Mouse (Mus musculus): Measurements from ENCODE around the gene Foxm1.

Foxm1 gene

GRCm38 (mm10) chr6:128362381-128363006 is at the start of gene Foxm1, which contains the start of gene Rhno1:
Gene Foxm1 (plus strand): TSS chr6:128362967.
Gene Rhno1 (minus strand): TSS chr6:128362911.
- DNase-seq (ENCODE audit: extremely low spot score), result peak; percentile 89

- no peak for DNase-seq (ENCODE audit: extremely low spot score)
Measured at GRCm38 (mm10) chr6:128314796-128315195, 48.0 kb upstream of the Foxm1 start.

DNA sequence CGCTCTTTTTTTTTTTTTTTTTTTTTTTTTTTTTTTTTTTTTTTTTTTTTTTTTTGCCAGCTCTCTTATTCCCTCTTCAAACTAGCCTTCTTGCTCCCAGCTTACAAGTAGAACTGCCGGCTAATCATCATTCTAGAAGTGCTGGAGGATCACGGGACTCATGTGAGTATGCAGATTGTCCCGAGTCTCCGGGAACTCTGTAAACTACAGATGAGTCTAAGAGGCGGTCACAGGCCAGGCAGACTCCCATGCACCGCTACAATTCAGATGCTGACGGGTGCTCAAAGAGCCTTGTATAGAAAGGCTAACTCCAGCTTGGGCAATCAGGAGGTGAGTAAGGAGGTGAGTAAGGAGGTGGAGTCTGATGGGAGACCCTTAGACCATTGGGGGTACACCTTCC is 47.2 kb upstream of the Foxm1 start:
- DNase-seq (ENCODE audit: extremely low spot score), result no peak

- DNase-seq (ENCODE audit: extremely low spot score), result peak; percentile 47
Measured at GRCm38 (mm10) chr6:128318317-128318716, 44.5 kb upstream of the Foxm1 start.

DNA sequence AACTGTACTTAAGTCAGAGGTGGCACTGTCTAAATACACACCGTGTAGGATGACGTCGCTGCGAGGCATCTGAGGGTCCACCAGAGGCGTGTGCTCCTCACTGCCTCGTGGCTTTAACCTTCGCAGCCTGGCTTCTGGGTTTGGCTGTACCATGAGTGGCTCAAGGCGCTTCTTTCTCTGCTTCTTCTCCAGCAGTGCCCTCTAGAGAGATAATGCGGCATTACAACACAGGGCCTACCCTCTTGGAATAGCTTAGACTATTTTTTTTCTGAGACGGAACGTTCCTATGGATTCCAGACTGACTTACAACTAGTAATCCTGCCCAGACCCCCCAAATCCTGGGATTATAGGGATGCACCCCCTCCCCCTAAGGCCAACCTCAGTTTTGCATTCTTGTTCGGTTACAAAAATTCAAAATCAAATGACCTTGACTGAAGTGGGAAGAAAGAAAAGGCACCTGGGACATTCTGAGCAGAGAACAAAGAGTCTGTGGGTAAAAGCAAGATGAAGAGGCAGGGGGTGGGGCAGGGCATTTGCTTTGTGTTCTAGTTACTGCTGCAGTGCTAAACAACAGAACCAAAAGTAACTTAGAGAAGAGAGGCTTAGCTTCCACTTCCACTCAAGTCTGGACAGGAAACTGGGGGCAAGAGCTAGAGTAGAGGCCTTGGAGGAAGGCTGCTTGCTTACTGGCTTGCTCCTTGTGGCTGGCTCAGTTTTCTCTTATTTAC is 28.2 kb upstream of the Foxm1 start:
- DNase-seq (ENCODE audit: extremely low spot score), result peak; percentile 76

- no peak for DNase-seq (ENCODE audit: extremely low spot score)
Measured at GRCm38 (mm10) chr6:128337467-128337866, 25.3 kb upstream of the Foxm1 start.

GRCm38 (mm10) chr6:128338876-128339275 is 23.9 kb upstream of the Foxm1 start:
- DNase-seq (ENCODE audit: extremely low spot score), result no peak

DNA sequence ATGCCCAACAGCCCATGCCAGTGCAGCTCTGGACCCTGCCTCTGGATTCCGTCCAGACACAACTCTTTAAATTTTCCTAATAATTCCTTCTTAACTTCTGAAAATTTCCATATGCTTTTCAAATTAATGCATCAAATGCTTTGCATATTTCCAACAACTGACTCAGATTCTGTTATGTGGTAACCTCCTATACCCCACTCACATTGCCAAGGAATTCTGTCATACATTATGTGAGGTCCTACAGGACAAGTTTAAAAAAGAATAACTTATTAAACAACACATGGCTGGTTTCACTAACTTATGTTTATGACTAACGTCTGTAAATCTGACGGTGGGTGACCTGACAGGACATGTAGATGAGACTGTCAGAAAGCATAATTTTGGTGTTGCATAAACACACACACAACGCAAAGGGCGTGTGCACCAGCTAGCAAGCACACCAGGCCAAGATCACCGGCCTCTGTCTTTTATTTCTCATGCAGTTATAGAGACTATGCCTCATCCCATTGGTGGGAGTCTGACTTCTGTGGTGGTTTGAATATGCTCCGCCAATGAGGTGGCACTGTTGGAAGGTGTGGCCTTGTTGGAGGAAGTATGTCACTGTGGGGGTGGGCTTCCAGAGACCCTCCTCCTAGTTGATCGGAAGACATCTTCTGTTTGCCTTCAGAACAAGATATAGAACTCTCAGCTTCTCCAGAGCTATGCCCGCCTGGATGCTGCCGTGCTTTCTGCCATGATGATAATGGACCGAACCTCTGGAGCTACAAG is 20.6 kb upstream of the Foxm1 start:
- DNase-seq (ENCODE audit: extremely low spot score), result no peak

GRCm38 (mm10) chr6:128345623-128346022 is 17.1 kb upstream of the Foxm1 start:
- no peak for DNase-seq (ENCODE audit: extremely low spot score)

DNA sequence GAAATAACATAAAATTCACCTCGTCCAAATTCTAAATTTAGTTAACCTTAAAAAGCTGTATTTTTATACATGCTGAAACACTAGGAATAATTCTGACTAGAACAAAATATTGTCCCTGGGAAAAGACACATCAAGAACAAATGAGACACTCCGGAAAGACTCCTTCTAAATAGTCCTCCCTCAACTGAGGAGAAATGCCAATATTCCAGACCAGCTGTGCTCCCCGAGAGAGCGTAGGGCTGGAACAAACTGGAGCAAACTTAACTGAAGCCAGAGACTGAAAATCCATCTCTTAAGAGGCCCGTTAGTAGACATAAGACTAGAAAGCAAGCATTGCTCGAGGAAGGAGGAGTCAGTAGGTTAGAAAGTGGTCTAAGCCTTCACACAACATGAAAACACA is 16.0 kb upstream of the Foxm1 start:
- no peak for DNase-seq (ENCODE audit: extremely low spot score)

DNA sequence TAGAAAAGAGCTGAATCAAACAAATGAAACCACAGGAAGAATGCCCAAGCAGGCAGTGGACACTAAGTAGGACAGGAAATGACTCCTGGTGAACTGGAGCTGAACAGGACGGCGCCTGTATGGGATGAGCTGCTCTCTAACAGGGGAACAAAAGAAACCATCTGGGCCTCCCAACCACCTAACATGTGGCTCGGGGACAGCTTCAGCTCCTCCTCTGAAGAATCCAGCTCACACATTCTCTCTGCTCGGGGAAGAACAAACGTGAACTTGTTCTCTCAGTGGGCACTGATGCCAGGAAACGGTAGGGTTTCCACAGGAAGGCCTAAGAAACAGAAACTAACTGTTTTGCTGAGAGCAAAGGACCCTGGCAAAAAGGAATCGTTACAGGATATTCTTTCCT is 13.1 kb upstream of the Foxm1 start:
- DNase-seq (ENCODE audit: extremely low spot score), result no peak

DNA sequence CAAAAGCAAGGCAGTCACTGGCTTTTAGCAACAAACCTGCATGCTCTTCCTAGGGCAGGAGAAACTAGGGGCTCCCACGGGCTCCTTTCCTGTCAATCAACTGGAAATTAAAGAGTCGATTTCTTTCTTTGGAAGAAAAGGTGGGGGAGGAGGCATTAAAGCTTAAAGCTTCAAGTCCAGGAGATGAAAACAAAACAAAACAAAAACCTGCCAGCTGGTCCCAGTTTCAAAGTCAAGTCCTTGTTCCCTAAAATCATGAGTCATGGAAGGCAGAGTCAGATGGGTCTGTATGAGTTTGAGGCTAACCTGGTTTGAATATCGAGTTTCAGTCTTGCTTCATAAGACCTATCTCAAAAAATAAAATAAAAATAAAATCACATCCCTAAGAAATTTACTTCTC is 8.6 kb upstream of the Foxm1 start:
- DNase-seq (ENCODE audit: extremely low spot score), result no peak

DNA sequence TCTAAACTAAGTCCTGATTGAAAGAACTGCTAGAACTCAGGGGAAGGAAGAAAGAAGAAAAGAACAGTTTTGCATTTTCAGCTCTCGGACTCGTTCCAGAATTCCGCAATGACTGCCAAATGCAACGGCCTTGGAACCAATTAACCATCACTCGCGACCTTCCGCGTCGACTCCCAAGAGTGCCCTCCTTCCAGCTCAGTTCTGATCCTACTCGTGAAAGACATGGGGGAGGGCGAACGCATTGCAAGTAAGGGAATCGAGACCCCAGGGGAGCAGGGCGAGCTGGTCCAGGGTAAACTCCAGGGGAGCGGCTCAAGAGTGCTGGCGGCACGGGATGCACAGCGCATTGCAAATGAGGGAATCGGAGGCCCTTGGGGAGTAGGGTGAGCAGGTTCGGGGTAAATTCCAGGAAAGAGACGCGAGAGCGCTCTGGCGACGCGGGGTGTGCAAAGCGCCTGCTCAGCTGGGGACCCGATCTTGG is 7.5 kb upstream of the Foxm1 start:
- no peak for DNase-seq (ENCODE audit: extremely low spot score)

DNA sequence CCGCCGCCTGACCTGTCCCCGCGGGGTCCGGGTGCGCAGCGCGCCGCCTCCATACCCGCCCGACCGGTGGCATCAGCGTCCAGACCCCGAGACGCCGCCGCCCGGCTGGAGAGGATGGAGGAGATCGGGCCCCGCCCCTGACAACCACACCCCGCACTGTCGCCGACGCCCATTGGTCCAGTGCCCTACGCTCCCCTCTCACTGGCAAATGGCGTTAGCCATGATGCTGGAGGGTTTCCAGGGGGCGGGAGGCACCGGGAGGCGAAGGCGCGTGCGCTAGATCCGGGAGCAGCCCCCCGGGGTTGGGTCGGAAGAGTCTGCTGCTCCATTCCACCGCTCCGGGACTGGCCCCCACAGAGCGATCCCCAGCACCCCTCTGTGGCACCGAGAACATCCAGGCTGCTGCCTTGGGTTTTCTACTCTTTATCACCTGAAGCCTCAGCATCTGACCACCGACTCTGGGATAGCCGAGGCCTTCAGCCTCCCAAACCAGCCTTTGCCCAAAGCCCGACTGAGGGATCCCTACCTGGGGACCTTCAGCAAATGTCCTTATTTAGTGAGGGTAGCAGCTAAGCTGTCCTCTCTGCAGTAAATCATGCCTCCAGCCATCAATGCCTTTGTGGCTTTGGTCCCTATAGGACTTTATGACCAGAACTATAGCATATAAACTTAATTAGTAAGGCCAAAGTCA is 6.9 kb upstream of the Foxm1 start, which contains the start of gene Tulp3:
Gene Tulp3 (minus strand): TSS at position 126 of the 691 bp plus-strand sequence.
- peak; percentile 98 for DNase-seq (ENCODE audit: extremely low spot score)

DNA sequence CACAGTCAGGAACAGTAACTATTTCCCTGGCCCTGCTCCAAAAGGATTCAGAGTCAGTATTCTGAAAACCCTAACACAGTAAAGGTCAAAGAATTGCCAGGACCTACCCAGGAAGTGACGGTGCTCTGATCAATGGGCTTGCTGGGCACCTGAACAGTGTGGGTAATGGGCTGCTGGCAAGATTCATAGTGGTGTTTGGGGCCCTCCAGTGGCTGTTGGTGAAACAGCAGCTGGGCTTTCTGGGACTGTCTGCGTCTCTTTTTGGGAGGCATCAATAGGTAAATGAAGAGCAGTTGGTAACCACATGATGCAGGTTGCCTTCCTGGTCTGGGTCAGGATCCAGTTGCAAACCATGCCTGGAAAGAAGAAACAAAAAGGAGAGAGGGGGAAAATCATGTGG is 3.8 kb upstream of the Foxm1 start:
- peak; percentile 67 for DNase-seq (ENCODE audit: extremely low spot score)

GRCm38 (mm10) chr6:128361901-128362300 is 866 bp upstream of the Foxm1 start:
- no peak for DNase-seq (ENCODE audit: extremely low spot score)

GRCm38 (mm10) chr6:128363007-128363825 is 449 bp downstream of the Foxm1 start:
- peak; percentile 80 for DNase-seq (ENCODE audit: extremely low spot score)

- DNase-seq (ENCODE audit: extremely low spot score), result no peak
Measured at GRCm38 (mm10) chr6:128364721-128365120, 2.0 kb downstream of the Foxm1 start.

GRCm38 (mm10) chr6:128366466-128366865 is 3.7 kb downstream of the Foxm1 start:
- no peak for DNase-seq (ENCODE audit: extremely low spot score)

DNA sequence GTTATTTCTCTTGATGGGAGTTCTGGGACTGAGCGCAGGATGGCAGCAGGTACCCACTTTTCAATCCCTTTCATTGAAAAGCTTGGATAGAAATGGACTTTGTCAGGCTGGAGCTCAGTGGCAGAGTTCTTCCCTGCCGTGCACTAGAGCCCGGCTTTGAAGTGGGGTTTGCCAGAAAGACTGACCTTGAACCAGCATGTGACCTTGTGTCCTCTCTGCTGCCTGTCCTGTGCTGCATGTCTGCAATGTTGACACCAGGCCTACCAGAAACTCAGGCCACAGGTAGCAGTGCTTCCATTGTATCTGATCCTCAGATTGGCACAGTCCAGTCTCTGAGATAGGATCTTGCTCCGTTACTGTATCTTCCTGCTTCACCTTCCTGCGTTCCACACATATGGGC is 7.3 kb downstream of the Foxm1 start:
- DNase-seq (ENCODE audit: extremely low spot score), result no peak

GRCm38 (mm10) chr6:128375192-128375591 is 12.4 kb downstream of the Foxm1 start, which contains the start of the genes Tex52 and Gm44596:
Gene Tex52 (plus strand): TSS chr6:128375456.
Gene Gm44596 (plus strand): TSS chr6:128375503.
- DNase-seq (ENCODE audit: extremely low spot score), result peak; percentile 39

Measured in embryo, embryonic 9.5 days (tissue).